Mouse (Mus musculus) megakaryocyte, embryonic 14.5 days (primary cell): ENCODE measurements around the gene 2010315B03Rik. TPM values are rescaled to one million over a fixed set of nuclear protein-coding genes. Genes with fewer than 3 reads are reported as not detected.

Experiments used
- H3K27me3 ChIP-seq: replicated peaks from 2 replicates; pipeline ENCODE3; 2012; ENCODE audit warnings: inconsistent platforms
- H3K36me3 ChIP-seq: replicated peaks from 2 replicates; pipeline ENCODE3; 2012; ENCODE audit warnings: low read length, inconsistent platforms, mixed read lengths
- H3K4me1 ChIP-seq: 2 replicates; pipeline ENCODE4 v1.6.1; 2012; ENCODE audit warnings: inconsistent platforms
- H3K4me3 ChIP-seq: replicated peaks from 2 replicates; pipeline ENCODE3; 2012; ENCODE audit warnings: moderate library complexity, mild to moderate bottlenecking, inconsistent platforms
- H3K9me3 ChIP-seq: 2 replicates; pipeline ENCODE4 v1.6.1; 2012; ENCODE audit warnings: inconsistent platforms
- FLI1 ChIP-seq: IDR thresholded peaks from 2 replicates; pipeline ENCODE4 v1.6.1; 2012; ENCODE audit warnings: low read length, inconsistent platforms, mixed read lengths
- GATA1 ChIP-seq: IDR thresholded peaks from 3 replicates; pipeline ENCODE4 v1.6.1; 2012; ENCODE audit warnings: mixed read lengths, low read length, inconsistent platforms, borderline replicate concordance
- polyA plus RNA-seq: library from polyadenylated mRNA; stranded (reverse); fragments of >175 nt; gene quantifications from 2 replicates; pipeline ENCODE4 v1.2.3, GENCODE M21; 2012; ENCODE audit warnings: low replicate concordance; ENCODE audit not compliant: insufficient read depth

2010315B03Rik gene
- polyA plus RNA-seq = not detected in 2 replicates

DNA sequence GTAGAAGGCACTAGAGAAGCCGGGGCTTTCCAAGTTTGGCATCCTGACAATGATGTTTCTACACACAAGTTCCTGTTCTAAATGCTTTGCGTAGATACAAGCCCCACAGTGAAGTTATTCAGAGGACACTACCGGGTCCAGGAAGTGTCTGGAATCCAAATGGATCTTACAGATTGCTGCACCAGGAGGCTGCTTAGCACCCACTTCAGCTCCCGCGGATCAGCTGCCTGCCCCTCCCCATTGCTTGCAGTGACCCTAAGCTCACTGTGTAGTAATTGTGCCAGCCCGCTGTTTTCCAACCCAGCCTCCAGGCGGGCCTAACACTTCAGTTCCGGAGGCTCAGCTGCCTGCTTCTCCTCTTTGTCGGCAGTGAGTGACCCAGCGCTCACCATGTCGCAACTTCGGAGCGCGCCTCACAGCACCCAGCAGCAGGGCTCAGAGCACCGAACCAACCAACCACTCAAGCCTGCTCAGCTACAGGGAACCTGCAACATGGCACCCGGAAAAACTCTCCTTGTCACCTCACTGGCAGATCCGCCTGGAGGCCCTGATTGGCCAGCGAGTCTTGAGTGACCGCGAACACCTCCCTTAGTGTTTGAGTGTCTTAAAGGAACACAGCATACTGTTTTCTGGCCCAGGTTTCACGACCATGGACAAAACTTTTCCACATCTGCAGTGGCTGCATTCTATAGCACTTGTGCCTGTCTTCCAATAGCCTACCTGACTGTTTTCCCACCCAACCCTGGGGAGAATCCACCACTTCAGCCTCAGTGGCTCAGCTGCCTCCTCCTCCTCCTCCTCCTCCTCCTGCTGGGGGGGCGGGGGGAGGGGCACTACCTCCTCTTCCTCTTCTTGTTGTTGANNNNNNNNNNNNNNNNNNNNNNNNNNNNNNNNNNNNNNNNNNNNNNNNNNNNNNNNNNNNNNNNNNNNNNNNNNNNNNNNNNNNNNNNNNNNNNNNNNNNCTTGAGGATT is at the start of gene 2010315B03Rik:
Gene 2010315B03Rik, minus strand, starts transcription at position 526 of the 972 bp plus-strand sequence.
- TF ChIP-seq FLI1 (no peak), GATA1 (no peak)

DNA sequence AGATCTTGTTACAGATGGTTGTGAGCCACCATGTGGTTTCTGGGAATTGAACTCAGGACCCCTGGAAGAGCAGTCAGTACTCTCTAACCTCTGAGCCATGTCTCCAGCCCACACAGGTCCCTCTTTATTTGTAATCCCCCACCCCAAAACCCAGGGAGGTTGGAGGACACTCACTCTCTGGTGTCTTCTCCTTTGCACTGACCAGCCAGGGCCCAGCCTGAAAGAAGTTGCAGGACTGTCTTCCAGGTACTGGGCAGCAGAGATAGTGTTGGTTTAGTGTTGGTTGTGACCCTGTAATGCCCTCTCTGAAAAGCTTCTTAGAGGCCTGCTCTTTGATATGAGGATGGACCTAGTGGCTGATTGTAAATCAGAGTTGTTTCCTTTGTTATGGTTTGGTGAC is 994 bp downstream of the 2010315B03Rik start:
- Histone ChIP-seq H3K9me3 (no peaks in the 10 kb centered on the region), H3K4me3 (peak overlapping the region; percentile 97), H3K4me1 (peaks cover 29% of the 10 kb centered on the region), H3K27me3 (no peaks in the 10 kb centered on the region), H3K36me3 (peaks cover 17% of the 10 kb centered on the region)
- no peak for TF ChIP-seq GATA1
- no peak for TF ChIP-seq FLI1

More for the DNA sequence above, at the start of gene 2010315B03Rik:
- Histone ChIP-seq H3K4me3 (peak within 1 kb of the TSS; percentile 97), H3K36me3 (peaks cover 11% of the 10 kb centered on the region), H3K4me1 (peaks cover 29% of the 10 kb centered on the region), H3K9me3 (peaks cover 6% of the 10 kb centered on the region; the same call in 1 of the 2 replicates), H3K27me3 (no peaks in the 10 kb centered on the region)

GRCm38 (mm10) chr9:124288329-124288728 is 24.2 kb downstream of the 2010315B03Rik start:
- Histone ChIP-seq H3K36me3 (peaks cover 16% of the 10 kb centered on the region), H3K4me3 (no peak overlapping the region), H3K4me1 (no peaks in the 10 kb centered on the region), H3K27me3 (no peaks in the 10 kb centered on the region), H3K9me3 (peaks cover 17% of the 10 kb centered on the region)
- TF ChIP-seq GATA1 = no peak
- TF ChIP-seq FLI1 = no peak

- TF ChIP-seq FLI1 = no peak
- no peak for TF ChIP-seq GATA1
- H3K4me3 ChIP-seq = peak overlapping the region; percentile 92
- H3K36me3 ChIP-seq = peaks cover 26% of the 10 kb centered on the region
- H3K9me3 ChIP-seq = peaks cover 10% of the 10 kb centered on the region; the same call in 1 of the 2 replicates
- peaks cover 41% of the 10 kb centered on the region for H3K4me1 ChIP-seq
- H3K27me3 ChIP-seq = no peaks in the 10 kb centered on the region
Observed at GRCm38 (mm10) chr9:124281912-124282686, 30.4 kb downstream of the 2010315B03Rik start.

- Histone ChIP-seq H3K36me3 (peaks cover 32% of the 10 kb centered on the region), H3K27me3 (no peaks in the 10 kb centered on the region), H3K9me3 (peaks cover 13% of the 10 kb centered on the region), H3K4me3 (peak overlapping the region; percentile 92), H3K4me1 (peaks cover 41% of the 10 kb centered on the region)
- no peak for TF ChIP-seq GATA1
- TF ChIP-seq FLI1 = no peak
Observed at GRCm38 (mm10) chr9:124281448-124281791, 31.1 kb downstream of the 2010315B03Rik start.

DNA sequence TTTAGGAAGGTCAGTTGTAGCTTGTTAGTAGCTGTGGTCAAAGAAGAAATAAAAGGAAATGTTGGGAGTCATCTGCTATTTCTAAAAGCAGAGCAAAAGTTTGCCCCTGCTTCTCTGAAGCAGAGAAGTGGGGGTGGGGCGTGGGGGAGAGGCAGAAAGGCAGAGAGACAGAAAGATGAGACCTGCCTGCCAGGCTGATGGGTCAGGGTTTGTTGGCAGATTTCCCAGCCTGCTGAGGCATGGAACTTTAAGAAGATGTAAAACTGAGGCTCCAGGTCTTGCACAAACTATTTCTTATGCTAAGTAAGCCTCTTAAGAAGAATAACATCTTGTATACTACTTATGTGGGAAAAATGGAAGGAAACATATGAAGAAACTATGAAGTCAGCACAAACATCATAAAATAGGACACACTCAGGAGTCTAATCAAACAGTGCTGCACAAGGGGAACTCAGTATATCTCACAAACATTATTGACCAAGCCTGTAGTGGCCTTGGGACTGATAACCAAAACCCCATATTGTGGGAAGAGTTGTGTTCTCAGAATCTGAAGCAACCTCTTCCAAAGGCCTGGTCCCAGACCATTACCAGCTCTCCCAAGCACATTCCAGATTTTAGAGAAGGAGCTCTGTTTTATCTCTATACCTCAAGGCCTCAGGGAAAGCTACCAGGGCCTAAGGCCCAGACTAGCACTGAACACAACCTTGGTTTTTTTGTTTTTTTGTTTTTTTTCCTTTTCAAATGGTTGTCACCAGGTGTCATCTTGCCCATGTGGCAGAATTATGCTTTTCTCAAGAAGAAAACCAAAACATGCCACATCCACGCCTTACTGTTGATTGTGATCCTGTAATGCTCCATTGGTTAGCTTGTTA is 31.7 kb downstream of the 2010315B03Rik start:
- Histone ChIP-seq H3K36me3 (peaks cover 36% of the 10 kb centered on the region), H3K4me3 (peak overlapping the region; percentile 92), H3K9me3 (peaks cover 14% of the 10 kb centered on the region), H3K4me1 (peaks cover 41% of the 10 kb centered on the region), H3K27me3 (no peaks in the 10 kb centered on the region)
- TF ChIP-seq FLI1 (no peak), GATA1 (no peak)

GRCm38 (mm10) chr9:124279300-124279699 is 33.2 kb downstream of the 2010315B03Rik start:
- Histone ChIP-seq H3K36me3 (peaks cover 50% of the 10 kb centered on the region), H3K4me3 (no peak overlapping the region), H3K9me3 (peaks cover 27% of the 10 kb centered on the region), H3K27me3 (no peaks in the 10 kb centered on the region), H3K4me1 (peaks cover 41% of the 10 kb centered on the region)
- no peak for TF ChIP-seq GATA1
- TF ChIP-seq FLI1 = no peak

- Histone ChIP-seq H3K36me3 (peaks cover 87% of the 10 kb centered on the region), H3K27me3 (no peaks in the 10 kb centered on the region), H3K9me3 (peaks cover 55% of the 10 kb centered on the region), H3K4me3 (no peak overlapping the region), H3K4me1 (peaks cover 16% of the 10 kb centered on the region)
- TF ChIP-seq FLI1 (no peak), GATA1 (no peak)
Observed at GRCm38 (mm10) chr9:124275064-124275463, 37.4 kb downstream of the 2010315B03Rik start.

DNA sequence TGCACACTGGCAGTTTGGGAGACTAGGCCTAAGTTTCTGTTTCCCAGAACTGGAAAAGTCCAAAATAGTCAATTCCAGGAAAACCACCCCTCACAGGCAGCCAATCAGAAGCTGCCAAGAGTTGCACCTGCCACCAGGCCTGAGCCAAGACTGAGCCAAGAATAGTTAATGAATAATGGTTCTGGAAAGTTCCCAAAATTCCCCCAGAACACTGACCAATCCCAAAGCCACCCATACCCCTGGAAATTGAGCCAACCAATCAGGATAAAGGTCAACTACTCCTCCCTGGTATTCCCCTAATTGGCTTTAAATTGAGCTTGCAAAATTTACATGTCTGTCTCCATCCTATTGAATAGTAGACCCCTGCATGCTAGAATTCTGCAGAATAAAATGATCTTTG is 39.3 kb downstream of the 2010315B03Rik start:
- no peaks in the 10 kb centered on the region for H3K27me3 ChIP-seq
- H3K9me3 ChIP-seq = peaks cover 68% of the 10 kb centered on the region
- H3K4me1 ChIP-seq = peaks cover under 1% of the 10 kb centered on the region
- H3K36me3 ChIP-seq = peaks cover 87% of the 10 kb centered on the region
- no peak for TF ChIP-seq GATA1
- TF ChIP-seq FLI1 = no peak
- no peak overlapping the region for H3K4me3 ChIP-seq
